Mouse (Mus musculus) Patski (cell line): ENCODE results near the gene Caprin2. TPM values are rescaled to one million over a fixed set of nuclear protein-coding genes. Genes with fewer than 3 reads are reported as not detected.
A peak's percentile ranks its signal among the peaks of the same experiment; 100 is the strongest.
"Not testable (repeated sequence)": the region's sequence is repeated elsewhere in the genome, so short reads cannot be mapped to it uniquely, and the experiment has no call there.

Experiments used
- ATAC-seq: fragments of 100-300 bp; one replicate; pipeline ENCODE4 v1.8.0; 2021
- CTCF ChIA-PET: fragments of 350-600 bp; sonication (Branson Sonifier 250); formaldehyde crosslinking; loops from one replicate; lab custom pipeline; 2022; ENCODE audit warnings: inconsistent platforms; lab: Charles Lee
- POLR2A ChIA-PET: fragments of 350-600 bp; sonication (Branson Sonifier 250); formaldehyde crosslinking; loops from one replicate; lab custom pipeline; 2022; ENCODE audit warnings: antibody characterized with exemption, inconsistent platforms; lab: Charles Lee
- DNase-seq: peaks from one replicate; pipeline ENCODE4 v3.0.0-alpha.2; 2011; ENCODE audit warnings: low read depth, low spot score
- H3K27me3 ChIP-seq: fragments of 371-371 bp; one replicate; pipeline ENCODE4 v1.5.1; 2021
- CTCF ChIP-seq: fragments of 100-300 bp; IDR thresholded peaks from one replicate; pipeline ENCODE4 v1.5.1; 2021
- in situ Hi-C: fragments of 300-500 bp; cut with MboI; formaldehyde crosslinking; loops from 3 replicates; pipeline ENCODE4 v1.11.1; 2018; ENCODE audit warnings: low pct_unique_long_range_greater_than_20kb, mixed read lengths
- polyA plus RNA-seq: library from polyadenylated mRNA; unstranded; gene quantifications from one replicate; pipeline ENCODE4 v1.2.3, GENCODE M21; 2021

Caprin2 gene
- polyA plus RNA-seq, 1 experiment from 2014 or later = 16.6 TPM

- H3K27me3 ChIP-seq = no peaks in the 10 kb centered on the region
- ChIA-PET CTCF (interaction anchor here (1.4 kb wide), 1 partner anchor 14 kb away, joined by 3 read pairs; no protein-coding TSS in a partner anchor), POLR2A (no interaction called here)
- in situ Hi-C loops = no loop called here
- TF ChIP-seq CTCF = peak; percentile 57
- DNase-seq = no peak
- ATAC-seq = no peak
These were observed 35.2 kb upstream of the Caprin2 start for GRCm38 (mm10) chr6:148931281-148931680.

- no peak for DNase-seq
- no peak for ATAC-seq
- TF ChIP-seq CTCF = no peak
- no peaks in the 10 kb centered on the region for H3K27me3 ChIP-seq
- ChIA-PET POLR2A (no interaction called here), CTCF (interaction anchor here (0.8 to 1.6 kb wide), 6 partner anchors 10 to 199 kb away, joined by 3 to 4 read pairs (median 3); partner anchors contain the start of gene Caprin2)
- in situ Hi-C loops = loop anchor here (5.0 to 10.0 kb wide), 4 partner anchors 212 to 704 kb away; partner anchors contain the start of gene Ergic2
These were observed 22.9 kb upstream of the Caprin2 start for GRCm38 (mm10) chr6:148918841-148919398.

GRCm38 (mm10) chr6:148917672-148918071 is 21.6 kb upstream of the Caprin2 start:
- in situ Hi-C loops = loop anchor here (5.0 to 10.0 kb wide), 4 partner anchors 210 to 703 kb away; partner anchors contain the start of gene Ergic2
- TF ChIP-seq CTCF = no peak
- no peaks in the 10 kb centered on the region for H3K27me3 ChIP-seq
- ATAC-seq (no peak), DNase-seq (no peak)
- ChIA-PET CTCF (interaction anchor here (0.8 to 1.5 kb wide), 8 partner anchors 9 to 678 kb away, joined by 3 to 4 read pairs (median 3); no protein-coding TSS in a partner anchor), POLR2A (no interaction called here)

- peak; percentile 65 for TF ChIP-seq CTCF
- ChIA-PET CTCF (interaction anchor here (0.8 to 1.3 kb wide), 6 partner anchors 8 to 677 kb away, joined by 3 to 4 read pairs (median 3); no protein-coding TSS in a partner anchor), POLR2A (no interaction called here)
- DNase-seq (no peak), ATAC-seq (no peak)
- in situ Hi-C loops = loop anchor here (5.0 to 10.0 kb wide), 4 partner anchors 210 to 702 kb away; partner anchors contain the start of gene Ergic2
- no peaks in the 10 kb centered on the region for H3K27me3 ChIP-seq
These were observed 20.8 kb upstream of the Caprin2 start for GRCm38 (mm10) chr6:148916817-148917216.

GRCm38 (mm10) chr6:148913938-148914337 is 17.9 kb upstream of the Caprin2 start:
- DNase-seq (peak; percentile 15), ATAC-seq (no peak)
- in situ Hi-C loops = loop anchor here (10.0 kb wide), 3 partner anchors 509 to 699 kb away; partner anchors contain the start of gene Ergic2
- CTCF ChIA-PET = interaction anchor here (0.7 to 1.9 kb wide), 9 partner anchors 10 to 668 kb away, joined by 3 to 7 read pairs (median 4); no protein-coding TSS in a partner anchor
- TF ChIP-seq CTCF = peak; percentile 70
- POLR2A ChIA-PET = no interaction called here
- H3K27me3 ChIP-seq = no peaks in the 10 kb centered on the region

GRCm38 (mm10) chr6:148911906-148912305 is 15.9 kb upstream of the Caprin2 start:
- H3K27me3 ChIP-seq, DNase-seq, ATAC-seq, POLR2A ChIA-PET: not testable (repeated sequence)
- CTCF ChIA-PET = interaction anchor here (1.2 kb wide), 1 partner anchor 697 kb away, joined by 4 read pairs; no protein-coding TSS in a partner anchor
- in situ Hi-C loops = loop anchor here (10.0 kb wide), 3 partner anchors 507 to 697 kb away; partner anchors contain the start of gene Ergic2

GRCm38 (mm10) chr6:148906958-148907357 is 10.9 kb upstream of the Caprin2 start:
- POLR2A ChIA-PET = no interaction called here
- CTCF ChIA-PET = no interaction called here
- ATAC-seq = no peak
- TF ChIP-seq CTCF = no peak
- in situ Hi-C loops = no loop called here
- no peaks in the 10 kb centered on the region for H3K27me3 ChIP-seq
- DNase-seq = no peak

GRCm38 (mm10) chr6:148902728-148903127 is 6.7 kb upstream of the Caprin2 start:
- DNase-seq (no peak), ATAC-seq (no peak)
- no peaks in the 10 kb centered on the region for H3K27me3 ChIP-seq
- no peak for TF ChIP-seq CTCF
- in situ Hi-C loops = no loop called here
- CTCF ChIA-PET = no interaction called here
- POLR2A ChIA-PET = interaction anchor here (0.6 kb wide), 1 partner anchor 145 kb away, joined by 4 read pairs; no protein-coding TSS in a partner anchor

GRCm38 (mm10) chr6:148896507-148896851 is 442 bp upstream of the Caprin2 start:
- in situ Hi-C loops = no loop called here
- H3K27me3 ChIP-seq = no peaks in the 10 kb centered on the region
- ChIA-PET CTCF (interaction anchor here (1.0 kb wide), 1 partner anchor 23 kb away, joined by 3 read pairs; no protein-coding TSS in a partner anchor), POLR2A (no interaction called here)
- peak; percentile 38 for ATAC-seq
- no peak for TF ChIP-seq CTCF
- no peak for DNase-seq

- in situ Hi-C loops = no loop called here
- peak; percentile 28 for ATAC-seq
- DNase-seq = no peak
These were observed 907 bp downstream of the Caprin2 start for GRCm38 (mm10) chr6:148894888-148895772.

More at GRCm38 (mm10) chr6:148894888-148895772, 907 bp downstream of the Caprin2 start:
- ChIA-PET POLR2A (no interaction called here), CTCF (no interaction called here)
- no peak for TF ChIP-seq CTCF
- no peaks in the 10 kb centered on the region for H3K27me3 ChIP-seq
